Mouse (Mus musculus) lung, adult 2 months (tissue): ENCODE measurements around the gene Akap6. TPM values are rescaled to one million over a fixed set of nuclear protein-coding genes. Genes with fewer than 3 reads are reported as not detected.

Experiments used
- DNase-seq: peaks from one replicate; pipeline ENCODE4 v3.0.0; 2022
- H3K4me1 ChIP-seq: fragments of 200-500 bp; 2 replicates; pipeline ENCODE4 v1.6.1; 2011; ENCODE audit warnings: low read length; ENCODE audit not compliant: control insufficient read depth, insufficient read depth
- H3K4me3 ChIP-seq: fragments of 200-500 bp; replicated peaks from 2 replicates; pipeline ENCODE3; 2011; ENCODE audit warnings: low read depth, mild to moderate bottlenecking, control low read depth, low read length; ENCODE audit errors: extremely low read depth
- CTCF ChIP-seq: fragments of 200-500 bp; IDR thresholded peaks from 2 replicates; pipeline ENCODE4 v1.5.1; 2011; ENCODE audit warnings: mild to moderate bottlenecking, low read length, control low read depth; ENCODE audit not compliant: insufficient read depth
- POLR2A ChIP-seq: fragments of 200-500 bp; IDR thresholded peaks from 2 replicates; pipeline ENCODE4 v1.6.1; 2011; ENCODE audit warnings: low read depth, mild to moderate bottlenecking, control low read depth, low read length, borderline replicate concordance; ENCODE audit errors: extremely low read depth
- WGBS: fragments of 180-500 bp; shearing (Covaris S2); methylation state at CpG from one replicate; pipeline ENCODE4 v1.1.7; 2018; 5-methylcytosine and 5-hydroxymethylcytosine counted together
- polyA plus RNA-seq: library from polyadenylated mRNA; depleted of rRNA; stranded (reverse); fragments of >200 nt; gene quantifications from 2 replicates; pipeline ENCODE4 v1.2.3, GENCODE M21; 2012

The Akap6 gene
- polyA plus RNA-seq, 1 experiment: 0.96 TPM

DNA sequence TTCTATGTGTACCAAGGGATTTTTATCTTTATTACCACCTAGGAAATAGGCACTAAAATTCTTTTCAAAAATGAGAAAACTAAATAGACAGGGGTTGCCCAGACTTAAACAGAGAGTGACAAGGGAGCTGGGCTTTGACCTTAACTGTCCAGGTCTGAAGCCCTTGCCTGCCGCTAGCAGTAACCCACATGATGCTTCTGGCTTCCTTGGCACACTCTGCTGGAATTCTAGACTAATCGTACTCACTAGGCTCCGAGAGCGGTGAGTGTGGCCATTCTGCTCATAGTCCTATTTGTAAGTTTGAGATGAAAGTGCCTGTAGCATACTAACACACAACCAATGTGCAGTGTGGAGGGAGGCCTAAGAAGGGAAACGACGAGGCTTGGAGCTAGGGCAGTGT is 223.3 kb downstream of the Akap6 start:
- DNase-seq: no peak
- 81% methylated on average over 6 of the region's 6 CpGs for WGBS
- TF ChIP-seq POLR2A (no peak), CTCF (no peak)

DNA sequence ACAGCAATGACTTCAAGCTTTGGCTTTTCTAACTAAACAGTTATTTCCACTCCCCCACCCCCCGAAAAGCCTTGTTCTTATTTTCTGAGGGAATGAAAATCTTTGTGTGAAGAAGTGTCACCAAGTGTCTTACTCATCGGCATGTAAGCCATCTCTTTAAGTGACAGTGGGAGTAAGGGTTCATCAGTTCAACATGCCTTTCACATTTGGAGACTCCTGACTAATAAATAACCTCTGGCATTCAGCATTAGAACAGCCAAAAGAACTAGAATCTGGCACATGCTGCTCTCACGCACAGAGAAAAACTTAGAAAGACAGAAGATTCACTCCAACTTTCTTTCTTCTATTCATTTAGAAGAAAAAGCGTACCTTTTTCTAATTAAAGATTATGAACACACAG is 226.3 kb downstream of the Akap6 start:
- TF ChIP-seq CTCF (no peak), POLR2A (no peak)
- DNase-seq: no peak
- WGBS: 67% methylated on average over 4 of the region's 4 CpGs
- Histone ChIP-seq H3K4me3 (no peak overlapping the region), H3K4me1 (no peaks in the 10 kb centered on the region)

More for the DNA sequence above, 223.3 kb downstream of the Akap6 start:
- H3K4me1 ChIP-seq: no peaks in the 10 kb centered on the region
- no peak overlapping the region for H3K4me3 ChIP-seq

DNA sequence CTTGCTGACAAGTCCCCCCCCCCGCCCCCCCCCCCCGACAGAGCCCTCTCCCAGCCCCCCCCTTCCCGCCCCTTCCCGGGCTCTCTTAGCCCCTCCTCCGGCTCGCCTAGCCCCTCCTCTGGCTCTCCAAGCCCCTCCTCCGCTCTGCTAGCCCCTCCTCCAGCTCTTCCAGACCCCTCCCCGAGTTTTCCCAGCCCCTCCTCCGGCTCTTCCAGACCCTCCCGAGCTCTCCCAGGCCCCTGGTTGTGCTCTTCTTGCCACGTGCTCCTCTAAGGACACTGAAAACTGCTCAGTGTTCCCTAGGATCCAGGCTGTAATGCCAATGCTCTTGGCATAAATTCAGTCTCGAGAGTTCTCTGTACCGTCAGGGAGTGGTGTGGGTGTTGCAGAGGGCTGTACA is 234.6 kb downstream of the Akap6 start:
- DNase-seq: no peak
- H3K4me1 ChIP-seq: no peaks in the 10 kb centered on the region
- H3K4me3 ChIP-seq: no peak overlapping the region
- TF ChIP-seq CTCF (no peak), POLR2A (no peak)
- WGBS: 59% methylated on average over 6 of the region's 13 CpGs

DNA sequence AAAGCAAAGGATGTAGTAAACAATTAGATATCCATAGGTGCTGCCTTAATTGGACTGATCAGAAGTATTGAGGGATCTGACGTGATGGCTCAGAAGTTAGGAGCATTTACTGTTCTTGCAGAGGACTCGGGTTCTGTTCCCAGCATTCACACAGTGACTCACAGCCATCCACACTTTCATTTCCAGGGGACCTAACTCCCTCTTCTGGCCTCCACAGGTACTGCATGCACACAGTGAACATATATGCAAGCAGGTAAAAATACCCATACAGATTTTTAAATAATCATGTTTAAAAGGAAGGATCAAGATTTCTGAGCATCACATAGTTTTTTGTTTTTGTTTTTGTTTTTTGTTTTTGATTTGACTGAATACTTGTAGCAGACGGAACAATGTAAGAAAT is 235.8 kb downstream of the Akap6 start:
- no peak for TF ChIP-seq CTCF
- TF ChIP-seq POLR2A: no peak
- H3K4me1 ChIP-seq: no peaks in the 10 kb centered on the region
- WGBS: 95% methylated on average over 3 of the region's 3 CpGs
- H3K4me3 ChIP-seq: no peak overlapping the region
- DNase-seq: no peak

- no peak for TF ChIP-seq POLR2A
- TF ChIP-seq CTCF: no peak
- H3K4me3 ChIP-seq: no peak overlapping the region
- no peak for DNase-seq
- no peaks in the 10 kb centered on the region for H3K4me1 ChIP-seq
- WGBS: 77% methylated on average over 5 of the region's 5 CpGs
Observed at GRCm38 (mm10) chr12:52938786-52939185, 239.6 kb downstream of the Akap6 start.

GRCm38 (mm10) chr12:52939324-52939946 is 240.3 kb downstream of the Akap6 start:
- Histone ChIP-seq H3K4me3 (no peak overlapping the region), H3K4me1 (no peaks in the 10 kb centered on the region)
- no peak for DNase-seq
- TF ChIP-seq CTCF (no peak), POLR2A (no peak)
- WGBS: 45% methylated on average over 15 of the region's 15 CpGs

DNA sequence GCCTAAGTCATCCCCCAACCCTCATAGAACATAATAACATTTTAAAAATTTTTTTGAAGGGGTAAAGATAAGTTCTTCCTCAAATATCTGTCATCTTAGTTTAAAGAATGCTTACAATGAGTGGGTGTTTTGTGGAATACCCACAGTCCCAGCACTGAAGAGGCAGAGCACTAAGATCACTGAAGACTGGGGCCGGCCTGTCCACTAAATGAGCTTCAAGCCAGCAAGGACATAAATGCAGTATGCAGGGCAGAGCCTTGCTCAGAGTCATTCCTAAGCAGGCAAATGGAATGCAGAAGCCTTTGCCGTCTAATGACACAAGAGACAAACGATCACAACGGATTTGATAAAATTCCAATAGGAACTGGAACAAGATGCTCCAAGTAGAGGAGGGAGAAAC is 242.8 kb downstream of the Akap6 start:
- WGBS: 74% methylated on average over 4 of the region's 4 CpGs
- H3K4me1 ChIP-seq: no peaks in the 10 kb centered on the region
- no peak for DNase-seq

GRCm38 (mm10) chr12:52944274-52944673 is 245.1 kb downstream of the Akap6 start:
- no peaks in the 10 kb centered on the region for H3K4me1 ChIP-seq
- no peak for TF ChIP-seq POLR2A
- no peak for TF ChIP-seq CTCF
- no peak overlapping the region for H3K4me3 ChIP-seq
- DNase-seq: no peak
- 39% methylated on average over 7 of the region's 7 CpGs for WGBS

More for the DNA sequence above, 242.8 kb downstream of the Akap6 start:
- TF ChIP-seq CTCF: no peak
- no peak for TF ChIP-seq POLR2A
- no peak overlapping the region for H3K4me3 ChIP-seq

DNA sequence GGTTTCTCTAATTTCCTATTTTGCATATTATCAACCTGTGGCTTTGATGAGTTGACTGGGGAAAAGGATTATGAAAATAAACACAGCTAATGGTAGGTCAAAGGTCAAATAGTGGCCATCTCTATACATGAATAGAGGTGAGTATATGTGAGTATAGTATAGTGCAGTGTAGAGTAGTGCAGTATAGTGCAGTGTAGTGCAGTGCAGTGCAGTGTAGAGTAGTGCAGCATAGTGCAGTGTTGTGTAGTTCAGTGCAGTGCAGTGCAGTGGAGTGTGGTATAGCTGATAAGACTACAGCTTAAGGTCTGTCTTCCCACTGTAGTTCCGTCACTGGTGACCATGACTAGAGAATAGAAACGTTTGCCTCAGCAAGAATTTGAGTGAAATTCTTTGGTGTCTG is 245.8 kb downstream of the Akap6 start:
- Histone ChIP-seq H3K4me1 (no peaks in the 10 kb centered on the region), H3K4me3 (no peak overlapping the region)
- WGBS: 81% methylated on average over 2 of the region's 2 CpGs
- TF ChIP-seq POLR2A: no peak
- TF ChIP-seq CTCF: no peak
- DNase-seq: no peak

DNA sequence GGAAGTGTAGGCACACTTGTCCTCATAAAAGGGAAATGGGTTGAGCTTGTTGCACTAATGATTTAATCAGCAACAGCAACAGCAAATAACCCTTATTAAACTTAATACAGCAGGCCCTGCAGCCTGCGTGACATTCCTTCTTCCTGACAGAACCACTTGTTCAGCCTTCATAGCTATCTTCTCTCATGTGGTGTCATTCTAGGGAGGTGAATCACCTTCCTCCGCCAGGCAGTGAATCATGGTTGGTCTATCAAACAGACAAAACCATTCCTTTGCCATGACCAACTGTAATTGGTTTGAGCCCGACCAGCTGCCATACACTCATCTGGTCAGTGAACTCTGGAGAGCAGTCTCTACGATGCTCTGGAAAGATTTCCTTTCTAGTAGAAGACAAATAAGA is 251.5 kb downstream of the Akap6 start:
- no peak for DNase-seq
- WGBS: 71% methylated on average over 4 of the region's 4 CpGs
- no peaks in the 10 kb centered on the region for H3K4me1 ChIP-seq
- TF ChIP-seq CTCF (no peak), POLR2A (no peak)
- no peak overlapping the region for H3K4me3 ChIP-seq

DNA sequence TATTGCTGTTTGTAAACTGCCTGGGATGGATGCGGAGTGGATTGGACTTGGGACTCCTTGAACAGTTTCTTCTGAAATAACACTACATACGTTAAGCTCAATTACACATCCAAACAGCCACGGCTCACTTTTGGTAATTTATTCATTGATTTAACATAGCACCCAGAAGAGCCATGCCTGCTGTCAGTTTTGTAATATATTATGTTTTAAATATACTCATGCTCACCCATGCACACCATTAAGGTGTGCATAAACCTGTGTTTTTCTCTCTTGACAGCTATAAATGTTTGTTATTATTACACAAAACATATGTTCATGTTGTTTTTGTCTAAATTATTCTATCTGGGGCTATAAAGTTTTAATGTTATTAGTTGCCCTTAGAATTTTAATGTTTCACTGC is 258.4 kb downstream of the Akap6 start:
- WGBS: 79% methylated on average over 3 of the region's 3 CpGs
- H3K4me1 ChIP-seq: no peaks in the 10 kb centered on the region
- DNase-seq: no peak
- TF ChIP-seq CTCF (no peak), POLR2A (no peak)
- no peak overlapping the region for H3K4me3 ChIP-seq
